Mouse (Mus musculus): Measurements from ENCODE around the gene Bcl9. TPM values are rescaled to one million over a fixed set of nuclear protein-coding genes. Genes with fewer than 3 reads are reported as not detected.

Bcl9 gene
- polyA plus RNA-seq, 1 experiment from 2014 or later, result 17.9 TPM

DNA sequence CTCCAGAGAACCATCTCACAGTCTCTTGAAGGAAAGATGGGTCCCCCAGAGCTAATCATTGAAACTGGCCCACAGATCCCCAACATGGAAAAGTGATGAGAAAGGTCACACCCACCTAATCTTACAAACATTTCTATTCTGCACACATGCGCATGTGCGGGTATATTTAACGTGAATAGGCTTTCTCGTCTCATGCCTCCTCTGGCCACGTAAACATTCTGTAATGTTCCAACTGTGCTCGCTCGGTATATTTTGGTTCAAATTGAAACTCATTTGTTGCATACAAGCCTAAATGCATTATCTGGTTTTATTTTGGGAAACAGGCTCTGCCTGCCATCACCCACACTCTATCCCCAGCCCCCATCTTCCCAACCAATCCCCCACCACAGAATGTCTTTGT is 16.3 kb downstream of the Bcl9 start:
- DNase-seq (ENCODE audit: low spot score), result no peak
- H3K27me3 ChIP-seq (replicated peaks; ENCODE audit: control insufficient read depth, insufficient read depth, low read length), result no peaks in the 10 kb centered on the region
- no peaks in the 10 kb centered on the region for H3K4me1 ChIP-seq (replicated peaks; ENCODE audit: control insufficient read depth, insufficient read depth, low read length)
- H3K36me3 ChIP-seq (ENCODE audit: control insufficient read depth, insufficient read depth, low read length), result no peaks in the 10 kb centered on the region
- no peak overlapping the region for H3K4me2 ChIP-seq
- no peak overlapping the region for H3K27ac ChIP-seq (ENCODE audit: low read depth, low read length)
- no peaks in the 10 kb centered on the region for H3K9me3 ChIP-seq (ENCODE audit: control insufficient read depth, low read length)
- no peak for ATAC-seq (replicated peaks; ENCODE audit: low FRiP score)
- 88% methylated on average over 7 of the region's 7 CpGs for WGBS
- no peak overlapping the region for H3K4me3 ChIP-seq (ENCODE audit: low read depth, low read length)
- H3K9ac ChIP-seq (ENCODE audit: low read depth, low read length), result no peak overlapping the region

DNA sequence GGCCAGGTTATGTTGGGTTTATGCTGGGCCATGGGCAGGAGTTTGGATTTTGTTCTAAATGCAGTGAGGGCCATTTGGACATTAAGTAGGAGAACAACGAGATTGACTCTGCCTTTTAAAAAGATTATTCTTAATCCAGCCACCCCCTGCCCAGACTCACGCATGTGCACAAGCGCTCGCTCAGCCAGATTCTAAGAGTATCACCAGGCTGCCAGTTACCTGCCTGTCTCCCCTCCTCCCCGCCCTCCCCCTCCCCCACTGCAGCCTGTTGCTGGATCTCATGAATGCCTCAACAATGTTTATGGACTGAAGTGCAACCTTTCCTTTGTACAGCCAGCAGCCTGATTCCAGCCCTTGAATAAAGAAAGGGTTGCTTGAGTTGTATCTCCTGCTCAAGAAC is 22.0 kb downstream of the Bcl9 start:
- Histone ChIP-seq H3K27me3 (replicated peaks; ENCODE audit: control insufficient read depth, insufficient read depth, low read length) (no peaks in the 10 kb centered on the region), H3K4me2 (no peak overlapping the region), H3K4me3 (ENCODE audit: low read depth, low read length) (no peak overlapping the region), H3K4me1 (replicated peaks; ENCODE audit: control insufficient read depth, insufficient read depth, low read length) (no peaks in the 10 kb centered on the region), H3K27ac (ENCODE audit: low read depth, low read length) (no peak overlapping the region), H3K9me3 (ENCODE audit: control insufficient read depth, low read length) (no peaks in the 10 kb centered on the region), H3K36me3 (ENCODE audit: control insufficient read depth, insufficient read depth, low read length) (no peaks in the 10 kb centered on the region), H3K9ac (ENCODE audit: low read depth, low read length) (no peak overlapping the region)
- DNase-seq (ENCODE audit: low spot score), result no peak
- no peak for ATAC-seq (replicated peaks; ENCODE audit: low FRiP score)
- 63% methylated on average over 5 of the region's 5 CpGs for WGBS

DNA sequence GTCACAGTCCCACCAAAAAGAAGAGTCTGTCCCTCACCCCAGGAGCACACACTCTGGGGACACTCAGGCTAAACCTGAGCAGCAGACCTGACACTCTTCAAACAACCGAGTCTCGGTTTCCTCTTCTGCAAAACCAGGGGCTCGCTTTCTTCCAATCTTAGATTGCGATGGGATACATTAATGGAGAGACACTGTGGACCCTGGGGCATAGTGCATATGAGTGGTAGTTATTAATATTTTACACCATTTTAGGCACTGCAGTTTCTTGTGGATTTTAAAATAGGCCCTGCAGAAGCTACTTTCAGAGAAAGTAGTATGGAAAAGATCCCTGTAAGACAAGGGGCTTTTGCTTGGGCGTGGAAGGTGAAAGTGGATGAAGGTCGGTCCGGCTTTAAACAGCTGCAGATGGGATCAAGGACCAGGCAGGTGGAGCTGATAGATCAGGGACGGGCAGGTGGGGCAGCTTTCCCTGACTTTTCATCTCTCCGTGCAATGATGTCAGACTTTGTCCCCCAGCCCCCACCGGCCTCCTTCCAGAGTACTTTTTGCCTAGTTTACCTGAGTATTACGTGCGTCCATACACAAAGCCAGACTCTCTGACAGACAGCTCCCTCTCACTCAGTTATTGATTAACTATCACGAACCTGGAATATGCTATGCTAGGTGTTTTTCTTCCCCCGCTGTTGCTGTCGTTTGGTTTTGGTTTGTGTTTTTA is 23.0 kb downstream of the Bcl9 start:
- H3K27me3 ChIP-seq (replicated peaks; ENCODE audit: control insufficient read depth, insufficient read depth, low read length), result no peaks in the 10 kb centered on the region
- H3K9ac ChIP-seq (ENCODE audit: low read depth, low read length), result no peak overlapping the region
- no peaks in the 10 kb centered on the region for H3K36me3 ChIP-seq (ENCODE audit: control insufficient read depth, insufficient read depth, low read length)
- no peak for ATAC-seq (replicated peaks; ENCODE audit: low FRiP score)
- no peak overlapping the region for H3K27ac ChIP-seq (ENCODE audit: low read depth, low read length)
- no peaks in the 10 kb centered on the region for H3K9me3 ChIP-seq (ENCODE audit: control insufficient read depth, low read length)
- 82% methylated on average over 15 of the region's 15 CpGs for WGBS
- no peak overlapping the region for H3K4me3 ChIP-seq (ENCODE audit: low read depth, low read length)
- no peaks in the 10 kb centered on the region for H3K4me1 ChIP-seq (replicated peaks; ENCODE audit: control insufficient read depth, insufficient read depth, low read length)
- DNase-seq (ENCODE audit: low spot score), result no peak
- H3K4me2 ChIP-seq, result 0 out of 2 replicates have a peak overlapping the region, but pooled peaks have one; percentile 1

DNA sequence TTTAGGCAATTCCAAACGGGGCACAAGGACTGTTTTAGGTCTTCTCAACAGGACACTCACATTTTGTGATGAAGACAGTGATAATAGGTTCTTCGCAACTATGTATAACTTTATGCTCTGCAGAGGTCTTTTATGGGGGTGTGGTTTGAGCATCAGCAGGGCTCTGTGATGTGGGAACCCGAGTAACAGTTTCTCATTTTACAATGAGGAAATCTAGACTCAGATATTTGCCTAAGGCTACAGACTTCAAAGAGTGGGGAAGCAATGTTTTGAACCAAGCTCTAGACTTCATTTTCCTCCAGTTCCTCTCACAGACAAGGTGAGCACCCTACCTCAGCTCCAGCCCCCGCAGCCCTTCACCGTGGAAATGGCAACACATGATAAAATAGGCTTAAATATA is 23.8 kb downstream of the Bcl9 start:
- no peak overlapping the region for H3K9ac ChIP-seq (ENCODE audit: low read depth, low read length)
- no peaks in the 10 kb centered on the region for H3K9me3 ChIP-seq (ENCODE audit: control insufficient read depth, low read length)
- no peaks in the 10 kb centered on the region for H3K27me3 ChIP-seq (replicated peaks; ENCODE audit: control insufficient read depth, insufficient read depth, low read length)
- no peak overlapping the region for H3K4me3 ChIP-seq (ENCODE audit: low read depth, low read length)
- ATAC-seq (replicated peaks; ENCODE audit: low FRiP score) (no peak), DNase-seq (ENCODE audit: low spot score) (no peak)
- WGBS, result 79% methylated on average over 5 of the region's 5 CpGs
- H3K4me2 ChIP-seq, result no peak overlapping the region
- H3K36me3 ChIP-seq (ENCODE audit: control insufficient read depth, insufficient read depth, low read length), result no peaks in the 10 kb centered on the region
- no peak overlapping the region for H3K27ac ChIP-seq (ENCODE audit: low read depth, low read length)
- H3K4me1 ChIP-seq (replicated peaks; ENCODE audit: control insufficient read depth, insufficient read depth, low read length), result no peaks in the 10 kb centered on the region

DNA sequence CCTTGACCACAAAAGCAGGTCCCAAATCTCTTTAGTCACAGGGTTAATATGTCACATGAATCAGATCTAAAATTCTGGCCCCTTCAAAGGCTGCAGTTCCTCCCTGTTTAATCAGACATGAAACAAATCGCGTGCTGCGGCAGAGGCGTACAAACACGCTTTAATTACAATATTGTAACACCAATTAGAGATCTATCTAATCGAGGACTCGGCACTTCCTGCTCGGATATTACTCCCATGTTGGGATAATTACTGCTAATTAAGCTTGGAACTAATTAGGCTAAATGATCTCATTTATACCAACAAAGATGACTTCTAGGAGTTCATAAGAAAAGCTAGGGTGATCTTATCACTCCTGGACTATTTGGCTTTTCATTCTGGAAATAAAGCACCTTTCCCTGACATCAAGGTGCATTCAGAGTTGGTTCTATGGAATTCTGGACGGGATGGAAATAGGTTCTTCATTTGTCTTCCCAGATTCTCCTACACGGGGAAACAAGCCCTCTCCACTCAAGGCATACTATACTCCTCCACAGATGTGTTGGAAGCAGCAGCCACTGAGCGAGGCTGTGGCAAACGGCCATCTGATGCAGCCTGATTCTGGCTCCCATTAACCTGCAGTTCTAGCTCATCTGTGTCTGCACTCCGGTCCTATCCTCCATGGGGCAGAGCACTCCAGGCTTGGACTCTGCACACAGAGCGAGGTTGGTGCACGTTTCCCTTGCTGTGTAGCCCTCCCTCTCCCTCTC is 31.9 kb downstream of the Bcl9 start:
- no peak overlapping the region for H3K4me3 ChIP-seq (ENCODE audit: low read depth, low read length)
- 77% methylated on average over 15 of the region's 15 CpGs for WGBS
- H3K9me3 ChIP-seq (ENCODE audit: control insufficient read depth, low read length), result no peaks in the 10 kb centered on the region
- no peak for ATAC-seq (replicated peaks; ENCODE audit: low FRiP score)
- no peaks in the 10 kb centered on the region for H3K4me1 ChIP-seq (replicated peaks; ENCODE audit: control insufficient read depth, insufficient read depth, low read length)
- no peak for DNase-seq (ENCODE audit: low spot score)
- no peak overlapping the region for H3K9ac ChIP-seq (ENCODE audit: low read depth, low read length)
- no peaks in the 10 kb centered on the region for H3K36me3 ChIP-seq (ENCODE audit: control insufficient read depth, insufficient read depth, low read length)
- H3K27me3 ChIP-seq (replicated peaks; ENCODE audit: control insufficient read depth, insufficient read depth, low read length), result no peaks in the 10 kb centered on the region
- no peak overlapping the region for H3K4me2 ChIP-seq
- no peak overlapping the region for H3K27ac ChIP-seq (ENCODE audit: low read depth, low read length)

DNA sequence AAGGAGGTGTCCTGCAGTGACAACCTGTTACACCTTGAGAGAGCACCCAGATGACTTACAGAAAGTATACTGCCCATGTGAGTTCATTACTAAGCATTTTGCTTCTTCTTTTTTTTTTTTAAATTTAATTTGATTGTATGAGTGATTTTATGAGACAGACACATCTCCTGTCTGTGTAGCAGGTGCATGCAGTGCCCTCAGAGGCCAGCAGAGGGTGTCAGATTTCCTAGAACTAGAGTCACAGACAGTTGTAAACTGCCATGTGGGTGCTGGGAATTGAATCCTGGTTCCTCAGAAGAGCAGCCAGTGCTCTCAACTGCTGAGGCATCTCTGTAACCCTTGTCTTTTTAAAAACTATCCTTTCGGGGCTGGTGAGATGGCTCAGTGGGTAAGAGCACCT is 35.5 kb downstream of the Bcl9 start:
- no peak overlapping the region for H3K4me3 ChIP-seq (ENCODE audit: low read depth, low read length)
- no peak overlapping the region for H3K9ac ChIP-seq (ENCODE audit: low read depth, low read length)
- ATAC-seq (replicated peaks; ENCODE audit: low FRiP score) (no peak), DNase-seq (ENCODE audit: low spot score) (no peak)
- H3K4me2 ChIP-seq, result no peak overlapping the region
- H3K36me3 ChIP-seq (ENCODE audit: control insufficient read depth, insufficient read depth, low read length), result no peaks in the 10 kb centered on the region
- H3K9me3 ChIP-seq (ENCODE audit: control insufficient read depth, low read length), result no peaks in the 10 kb centered on the region
- H3K4me1 ChIP-seq (replicated peaks; ENCODE audit: control insufficient read depth, insufficient read depth, low read length), result no peaks in the 10 kb centered on the region
- H3K27ac ChIP-seq (ENCODE audit: low read depth, low read length), result no peak overlapping the region
- 86% methylated on average over 1 of the region's 1 CpGs for WGBS
- H3K27me3 ChIP-seq (replicated peaks; ENCODE audit: control insufficient read depth, insufficient read depth, low read length), result no peaks in the 10 kb centered on the region

DNA sequence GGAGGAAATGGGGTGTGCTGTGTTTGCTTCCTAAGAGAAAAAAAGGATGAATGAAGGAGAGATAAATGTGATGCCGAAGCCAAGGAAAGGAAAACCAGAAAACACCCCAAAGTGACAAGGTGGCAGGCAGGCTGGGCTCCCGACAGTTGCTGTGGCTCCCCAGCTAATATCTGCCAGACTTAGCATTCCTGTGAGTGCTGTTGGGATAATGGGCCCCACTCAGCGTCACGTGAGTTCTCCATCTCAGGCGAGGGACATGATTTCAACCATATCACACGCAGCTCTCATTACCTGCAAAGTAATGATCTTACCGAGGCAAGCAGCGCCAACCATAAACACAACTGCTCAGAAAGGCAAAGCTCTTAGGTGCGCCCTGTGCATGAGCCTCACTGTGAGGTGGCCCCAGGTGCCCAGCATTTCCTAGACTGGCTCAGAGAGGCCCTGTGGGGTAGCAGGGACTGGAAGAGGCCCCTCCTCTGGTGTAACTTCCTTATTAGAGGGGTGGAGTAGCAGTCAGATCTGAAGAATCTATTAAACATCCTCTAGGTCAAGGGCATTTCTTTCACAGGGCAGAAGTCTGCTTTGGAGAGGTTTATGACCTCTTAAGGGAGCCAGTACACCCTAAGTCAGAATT is 41.9 kb downstream of the Bcl9 start:
- Histone ChIP-seq H3K9ac (ENCODE audit: low read depth, low read length) (no peak overlapping the region), H3K4me2 (no peak overlapping the region), H3K4me3 (ENCODE audit: low read depth, low read length) (no peak overlapping the region), H3K27ac (ENCODE audit: low read depth, low read length) (no peak overlapping the region), H3K4me1 (replicated peaks; ENCODE audit: control insufficient read depth, insufficient read depth, low read length) (peaks cover 7% of the 10 kb centered on the region), H3K27me3 (replicated peaks; ENCODE audit: control insufficient read depth, insufficient read depth, low read length) (0 out of 2 replicates have a peak, but pooled peaks cover 2% of the 10 kb centered on the region), H3K9me3 (ENCODE audit: control insufficient read depth, low read length) (no peaks in the 10 kb centered on the region), H3K36me3 (ENCODE audit: control insufficient read depth, insufficient read depth, low read length) (no peaks in the 10 kb centered on the region)
- ATAC-seq (replicated peaks; ENCODE audit: low FRiP score) (no peak), DNase-seq (ENCODE audit: low spot score) (no peak)
- 49% methylated on average over 9 of the region's 9 CpGs for WGBS

DNA sequence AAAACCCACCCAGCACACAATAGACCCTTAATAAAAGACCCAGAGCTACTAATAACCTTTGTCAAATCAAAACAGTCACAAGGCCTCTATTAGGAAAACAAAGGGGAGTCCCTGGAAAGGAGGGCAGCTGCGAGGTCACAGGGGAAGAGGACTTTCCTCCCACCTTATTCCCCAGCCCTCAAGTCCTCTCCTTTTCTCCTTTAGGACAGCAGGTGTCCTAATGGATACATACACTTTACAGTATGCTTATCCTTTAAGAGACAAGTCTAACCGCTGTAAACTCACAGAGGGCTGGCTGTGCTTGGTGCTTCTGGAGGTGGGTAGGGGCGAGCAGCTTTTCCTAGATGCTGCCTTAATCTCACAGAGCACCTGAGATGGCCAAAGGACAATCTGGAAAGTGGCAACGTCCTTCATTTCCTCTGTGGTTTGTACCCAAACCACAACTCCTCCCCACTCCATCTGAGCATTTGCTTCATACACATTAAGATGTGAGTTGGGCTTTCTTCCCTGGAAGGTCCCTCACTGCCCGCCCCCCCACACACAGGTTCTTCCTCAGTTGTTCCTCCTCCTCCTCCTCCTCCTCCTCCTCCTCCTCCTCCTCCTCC is 42.8 kb downstream of the Bcl9 start:
- 0 out of 2 replicates have a peak, but pooled peaks cover 2% of the 10 kb centered on the region for H3K27me3 ChIP-seq (replicated peaks; ENCODE audit: control insufficient read depth, insufficient read depth, low read length)
- no peak overlapping the region for H3K4me3 ChIP-seq (ENCODE audit: low read depth, low read length)
- no peak overlapping the region for H3K27ac ChIP-seq (ENCODE audit: low read depth, low read length)
- H3K4me1 ChIP-seq (replicated peaks; ENCODE audit: control insufficient read depth, insufficient read depth, low read length), result peaks cover 7% of the 10 kb centered on the region
- DNase-seq (ENCODE audit: low spot score) (no peak), ATAC-seq (replicated peaks; ENCODE audit: low FRiP score) (no peak)
- whole genome bisulfite sequencing, result 26% methylated on average over 5 of the region's 5 CpGs
- H3K9ac ChIP-seq (ENCODE audit: low read depth, low read length), result no peak overlapping the region
- H3K4me2 ChIP-seq, result no peak overlapping the region
- no peaks in the 10 kb centered on the region for H3K9me3 ChIP-seq (ENCODE audit: control insufficient read depth, low read length)
- no peaks in the 10 kb centered on the region for H3K36me3 ChIP-seq (ENCODE audit: control insufficient read depth, insufficient read depth, low read length)
